In genomic region chr2:30547455-30548217, GRCm38 (mm10) we compare ENCODE assay signal across 9 mouse cellular contexts. TPM values are rescaled to one million over a fixed set of nuclear protein-coding genes. Genes with fewer than 3 reads are reported as not detected.
A peak's percentile ranks its signal among the peaks of the same experiment; 100 is the strongest.
DNase-seq lines count a peak whose midpoint lies in the region; TF ChIP-seq lines count a peak whose summit lies in the region.
"Had no signal": no experiment of that assay in that cellular context is flagged by ENCODE, and none has a peak within 500 bp of the region (broad histone marks: within the 10 kb centered on the region; RNA-seq: fewer than 3 reads in every experiment).

No protein-coding gene starts in this region.

- peaks cover 32% of the 10 kb centered on the region for H3K27me3 ChIP-seq in megakaryocyte, embryonic 14.5 days (replicated peaks)

- intact Hi-C loops in heart, postnatal 10 days (cut with DNase I), result loop anchor here (2.0 to 5.0 kb wide), 2 partner anchors 47 to 225 kb away; partner anchors contain the start of gene Cstad
- intact Hi-C loops in left cerebral cortex, postnatal 14 days (cut with DNase I), result loop anchor here (5.0 kb wide), 1 partner anchor 75 kb away; the partner anchor contains the start of gene Ier5l

- no peaks in the 10 kb centered on the region for H3K36me3 ChIP-seq in ES-E14 (ENCODE audit: control insufficient read depth, insufficient read depth, low read length, poor library complexity, severe bottlenecking)
- peaks cover 4% of the 10 kb centered on the region for H3K36me3 ChIP-seq in megakaryocyte, embryonic 14.5 days (replicated peaks; ENCODE audit: low read length)
- H3K36me3 ChIP-seq: neural tube, embryonic 12.5 days had no signal

- no peaks in the 10 kb centered on the region for H3K9me3 ChIP-seq in ES-E14 (ENCODE audit: control insufficient read depth, insufficient read depth, low read depth, low read length)
- peaks cover 16% of the 10 kb centered on the region for H3K9me3 ChIP-seq in megakaryocyte, embryonic 14.5 days

- peaks cover 5 to 17% of the 10 kb centered on the region in 2 experiments for H3K4me1 ChIP-seq in ES-E14 (ENCODE audit: control insufficient read depth in 2 of 2, insufficient read depth in 2 of 2, low read length in 2 of 2, poor library complexity in 1 of 2)
- peaks cover 54% of the 10 kb centered on the region for H3K4me1 ChIP-seq in megakaryocyte, embryonic 14.5 days

- peak; percentile 50 for DNase-seq in B cell, adult 2 months
- DNase-seq in ES-E14 (ENCODE audit: low read depth, low spot score), result no peak
- DNase-seq in heart, postnatal 10 days, result peak; percentile 68
- DNase-seq in kidney, postnatal 36 days, result peak; percentile 76 to 83
- no peak for DNase-seq in cerebellum, adult 9-10 months
- DNase-seq in c-Kit-positive CD71-positive TER-119-positive erythroid progenitor cells, embryonic 14.5 days (ENCODE audit: low spot score), result no peak
- DNase-seq in left cerebral cortex, postnatal 14 days (ENCODE audit: low spot score in 2 of 2), result no peak

- H3K27ac ChIP-seq in ES-E14 (ENCODE audit: insufficient read depth, low read depth, low read length, poor library complexity, severe bottlenecking), result peak overlapping the region; percentile 71; the same call in 1 of the 2 replicates
- H3K27ac ChIP-seq: neural tube, embryonic 12.5 days had no signal

- peak overlapping the region; percentile 30; the same call in 1 of the 2 replicates for H3K9ac ChIP-seq in ES-E14 (ENCODE audit: insufficient read depth, low read depth, low read length, poor library complexity, severe bottlenecking)
- H3K9ac ChIP-seq: neural tube, embryonic 12.5 days had no signal

- peak overlapping the region; percentile 21 to 35; a peak in 3 of 4 replicates for H3K4me3 ChIP-seq in ES-E14 (ENCODE audit: insufficient read depth in 1 of 2, low read depth in 1 of 2, low read length in 2 of 2, poor library complexity in 1 of 2, severe bottlenecking in 1 of 2)
- peak overlapping the region; percentile 42 for H3K4me3 ChIP-seq in megakaryocyte, embryonic 14.5 days (replicated peaks)
- H3K4me3 ChIP-seq: neural tube, embryonic 12.5 days had no signal

- in situ Hi-C loops in ES-E14 (cut with MboI; ENCODE audit: low sequenced_read_pairs in 2 of 2, unreplicated experiment in 2 of 2), result no loop called here

TF ChIP-seq in ES-E14, 5 proteins besides CTCF, POLR2A, EP300 and RAD21:
- TF ChIP-seq CHD2 (IDR thresholded peaks at IDR 0.05; ENCODE audit: low read depth, low read length) (no peak), MAFK (IDR thresholded peaks at IDR 0.05; ENCODE audit: insufficient read depth, low read depth, low read length) (no peak), HCFC1 (IDR thresholded peaks at IDR 0.05; ENCODE audit: borderline replicate concordance, insufficient read depth, low read length) (no peak), ZC3H11A (IDR thresholded peaks at IDR 0.05; ENCODE audit: borderline replicate concordance, low read depth, low read length) (no peak), ZNF384 (IDR thresholded peaks at IDR 0.05; ENCODE audit: low read depth, low read length) (no peak)

RNA-seq across cellular contexts. Expression of gene Cstad, which starts 47.2 kb away (rescaled TPM):
- 0.54 TPM in 1 of 2 replicates, not detected in the other for total RNA-seq in ES-E14 (2012; rRNA removed)
- 1 to 10 TPM; 1.9 to 3.1 TPM for total RNA-seq in heart, postnatal 10 days (2021)
- polyA plus RNA-seq in megakaryocyte, embryonic 14.5 days (2012; ENCODE audit: insufficient read depth, low replicate concordance), result not detected in 2 replicates
- total RNA-seq in left cerebral cortex, postnatal 14 days (2021), result 1 to 10 TPM; 3.4 to 4.5 TPM

Comparison
In these comparisons a context has a peak if more than half of its experiments do, and no peak if none do; other contexts are left out.
1. DNase-seq: peak in B cell, adult 2 months (2 of 2), heart, postnatal 10 days (2 of 2) and kidney, postnatal 36 days (2 of 2); none in ES-E14 (single experiment), cerebellum, adult 9-10 months (single experiment), c-Kit-positive CD71-positive TER-119-positive erythroid progenitor cells, embryonic 14.5 days (single experiment) and left cerebral cortex, postnatal 14 days (0 of 2).